Mouse (Mus musculus) heart, adult 2 months (tissue): ENCODE data around the gene Trp63. TPM values are rescaled to one million over a fixed set of nuclear protein-coding genes. Genes with fewer than 3 reads are reported as not detected.

Experiments
- DNase-seq, 2 experiments: peaks; one replicate each; pipeline ENCODE4 v3.0.0; 2021
- H3K27ac ChIP-seq: fragments of 200-600 bp; 2 replicates; pipeline ENCODE4 v1.8.1; 2022
- H3K27me3 ChIP-seq: fragments of 200-500 bp; 2 replicates; pipeline ENCODE4 v1.6.1; 2012; ENCODE audit warnings: mild to moderate bottlenecking, low read length, inconsistent platforms, mixed read lengths; ENCODE audit not compliant: control insufficient read depth, insufficient read depth
- H3K36me3 ChIP-seq: fragments of 200-500 bp; 2 replicates; pipeline ENCODE4 v1.6.1; 2012; ENCODE audit warnings: low read length, inconsistent platforms; ENCODE audit not compliant: control insufficient read depth, insufficient read depth
- H3K4me1 ChIP-seq: fragments of 200-500 bp; 2 replicates; pipeline ENCODE4 v1.6.1; 2011; ENCODE audit warnings: low read length; ENCODE audit not compliant: control insufficient read depth, insufficient read depth
- H3K4me3 ChIP-seq: fragments of 200-600 bp; 2 replicates; pipeline ENCODE4 v1.8.1; 2022
- H3K79me2 ChIP-seq: fragments of 200-500 bp; replicated peaks from 2 replicates; pipeline ENCODE4 v1.6.1; 2012; ENCODE audit warnings: mild to moderate bottlenecking, inconsistent platforms, low read length, moderate library complexity, mixed read lengths; ENCODE audit not compliant: control insufficient read depth, insufficient read depth
- H3K9ac ChIP-seq: fragments of 200-500 bp; 2 replicates; pipeline ENCODE4 v1.6.1; 2012; ENCODE audit warnings: low read depth, mild to moderate bottlenecking, control low read depth, inconsistent platforms, low read length, mixed read lengths
- CTCF ChIP-seq: fragments of 200-600 bp; IDR thresholded peaks from 2 replicates; pipeline ENCODE4 v1.8.1; 2022; ENCODE audit warnings: antibody characterized with exemption, mild to moderate bottlenecking, moderate library complexity
- EP300 ChIP-seq: fragments of 200-500 bp; IDR thresholded peaks from 2 replicates; pipeline ENCODE4 v1.6.1; 2011; ENCODE audit warnings: low read depth, low read length, control low read depth; ENCODE audit not compliant: insufficient read depth
- POLR2A ChIP-seq: fragments of 200-500 bp; IDR thresholded peaks from 2 replicates; pipeline ENCODE4 v1.6.1; 2011; ENCODE audit warnings: mild to moderate bottlenecking, low read depth, low read length, control low read depth; ENCODE audit not compliant: insufficient read depth
- WGBS: fragments of 180-500 bp; shearing (Covaris S2); methylation state at CpG from one replicate; pipeline ENCODE4 v1.1.7; 2018; 5-methylcytosine and 5-hydroxymethylcytosine counted together
- intact Hi-C: fragments of 180-260 bp; cut with DNase I; formaldehyde crosslinking; loops from one replicate; pipeline ENCODE4 v1.15.1; 2025
- polyA plus RNA-seq: library from polyadenylated mRNA; depleted of rRNA; stranded (reverse); fragments of >200 nt; gene quantifications from 2 replicates; pipeline ENCODE4 v1.2.3, GENCODE M21; 2012
- total RNA-seq, 2 experiments: library from RNA; stranded (reverse); gene quantifications; 2 replicates each; pipeline ENCODE4 v1.2.3; 2021

Trp63 gene
- total and polyA plus RNA-seq, 3 experiments = 0.41 to 1.1 (median 0.63) TPM

GRCm38 (mm10) chr16:25751866-25752265, 68.3 kb downstream of the Trp63 start:
- Histone ChIP-seq H3K36me3 (peaks cover 2% of the 10 kb centered on the region), H3K4me3 (no peak overlapping the region), H3K27ac (no peak overlapping the region), H3K4me1 (peaks cover 1% of the 10 kb centered on the region; the same call in 1 of the 2 replicates), H3K27me3 (no peaks in the 10 kb centered on the region), H3K9ac (no peak overlapping the region), H3K79me2 (no peaks in the 10 kb centered on the region)
- WGBS = 91% methylated on average over 11 of the region's 11 CpGs
- no peak for DNase-seq
- TF ChIP-seq POLR2A (no peak), EP300 (no peak), CTCF (no peak)
- intact Hi-C loops = no loop called here

- DNase-seq = no peak
- 68% methylated on average over 2 of the region's 2 CpGs for WGBS
Measured at GRCm38 (mm10) chr16:25758108-25758507, 74.5 kb downstream of the Trp63 start.

GRCm38 (mm10) chr16:25765549-25765948, 82.0 kb downstream of the Trp63 start:
- WGBS = 85% methylated on average over 5 of the region's 5 CpGs
- Histone ChIP-seq H3K4me1 (no peaks in the 10 kb centered on the region), H3K4me3 (no peak overlapping the region), H3K36me3 (no peaks in the 10 kb centered on the region), H3K27ac (no peak overlapping the region), H3K27me3 (no peaks in the 10 kb centered on the region), H3K79me2 (no peaks in the 10 kb centered on the region), H3K9ac (no peak overlapping the region)
- DNase-seq = no peak
- intact Hi-C loops = no loop called here
- TF ChIP-seq EP300 (no peak), POLR2A (no peak), CTCF (no peak)

More at GRCm38 (mm10) chr16:25758108-25758507, 74.5 kb downstream of the Trp63 start:
- no peaks in the 10 kb centered on the region for H3K79me2 ChIP-seq
- intact Hi-C loops = no loop called here
- no peaks in the 10 kb centered on the region for H3K27me3 ChIP-seq
- no peaks in the 10 kb centered on the region for H3K36me3 ChIP-seq
- H3K27ac ChIP-seq = no peak overlapping the region
- TF ChIP-seq CTCF (no peak), EP300 (no peak), POLR2A (no peak)
- no peaks in the 10 kb centered on the region for H3K4me1 ChIP-seq
- H3K9ac ChIP-seq = no peak overlapping the region
- no peak overlapping the region for H3K4me3 ChIP-seq

GRCm38 (mm10) chr16:25774611-25775010, 91.0 kb downstream of the Trp63 start:
- WGBS = 90% methylated on average over 7 of the region's 7 CpGs
- intact Hi-C loops = no loop called here
- Histone ChIP-seq H3K4me3 (no peak overlapping the region), H3K27ac (no peak overlapping the region), H3K36me3 (no peaks in the 10 kb centered on the region), H3K9ac (no peak overlapping the region), H3K4me1 (no peaks in the 10 kb centered on the region), H3K79me2 (no peaks in the 10 kb centered on the region), H3K27me3 (no peaks in the 10 kb centered on the region)
- DNase-seq = no peak
- no peak for TF ChIP-seq EP300
- no peak for TF ChIP-seq POLR2A
- TF ChIP-seq CTCF = no peak

GRCm38 (mm10) chr16:25777501-25777900, 93.9 kb downstream of the Trp63 start:
- H3K79me2 ChIP-seq = no peaks in the 10 kb centered on the region
- 55% methylated on average over 1 of the region's 1 CpGs for WGBS
- no peak overlapping the region for H3K4me3 ChIP-seq
- no peaks in the 10 kb centered on the region for H3K4me1 ChIP-seq
- TF ChIP-seq EP300 (no peak), CTCF (no peak), POLR2A (no peak)
- DNase-seq = no peak
- H3K27ac ChIP-seq = no peak overlapping the region
- H3K36me3 ChIP-seq = no peaks in the 10 kb centered on the region
- intact Hi-C loops = no loop called here
- H3K9ac ChIP-seq = no peak overlapping the region
- H3K27me3 ChIP-seq = no peaks in the 10 kb centered on the region

- H3K36me3 ChIP-seq = no peaks in the 10 kb centered on the region
Measured at GRCm38 (mm10) chr16:25779964-25780363, 96.4 kb downstream of the Trp63 start.

More at GRCm38 (mm10) chr16:25779964-25780363, 96.4 kb downstream of the Trp63 start:
- intact Hi-C loops = no loop called here
- Histone ChIP-seq H3K27me3 (no peaks in the 10 kb centered on the region), H3K4me3 (no peak overlapping the region), H3K4me1 (no peaks in the 10 kb centered on the region), H3K79me2 (no peaks in the 10 kb centered on the region), H3K9ac (no peak overlapping the region), H3K27ac (no peak overlapping the region)
- no peak for DNase-seq
- 67% methylated on average over 4 of the region's 4 CpGs for WGBS
- TF ChIP-seq CTCF = no peak
- no peak for TF ChIP-seq EP300
- no peak for TF ChIP-seq POLR2A
